Mouse (Mus musculus) adipocyte (in vitro differentiated cells): ENCODE data around the gene Atf7.

ENCODE experiments used
- DNase-seq: peaks from one replicate; pipeline ENCODE4 v3.0.0-alpha.2; 2016; ENCODE audit warnings: low spot score

Gene Atf7

DNA sequence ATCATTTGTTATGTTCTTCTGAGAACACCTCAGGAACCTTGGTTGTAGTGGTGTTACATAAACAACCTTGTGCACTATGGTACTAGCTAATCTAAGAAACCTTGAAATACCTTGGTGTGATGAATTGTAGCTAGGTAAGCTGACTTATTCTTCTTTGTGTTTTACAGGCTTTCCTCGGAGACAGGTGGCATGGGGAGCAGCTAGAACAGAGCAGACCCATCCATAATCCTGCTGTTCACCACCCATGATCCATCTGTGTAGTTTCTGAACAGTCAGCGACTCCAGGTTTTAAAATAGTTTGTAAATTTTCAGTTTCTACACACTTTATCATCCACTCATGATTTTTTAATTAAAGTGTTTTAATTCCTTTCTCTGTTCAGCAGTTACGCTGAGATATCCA, 126.9 kb downstream of the Atf7 start:
- no peak for DNase-seq

DNA sequence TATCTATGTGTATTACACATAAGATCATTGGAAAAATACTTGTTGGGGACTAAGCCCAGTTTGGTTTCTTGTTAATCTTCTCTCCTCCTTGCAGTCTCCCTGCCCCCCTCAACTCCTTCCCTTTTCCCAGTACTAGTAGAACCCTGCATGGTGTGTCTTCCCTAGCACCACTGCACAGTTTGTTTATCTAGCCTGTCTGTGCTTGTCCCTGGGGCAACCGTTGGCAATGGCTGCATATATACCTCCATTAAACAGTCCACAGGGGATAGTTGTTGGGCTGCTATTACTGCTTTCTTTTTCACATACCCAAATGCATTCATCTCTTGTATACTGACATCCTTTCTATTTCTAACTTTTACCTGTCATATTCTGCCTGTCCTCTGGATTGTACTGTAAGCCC, 137.6 kb downstream of the Atf7 start:
- no peak for DNase-seq

- DNase-seq = no peak
Measured at GRCm38 (mm10) chr15:102485853-102486252, 139.4 kb downstream of the Atf7 start.

DNA sequence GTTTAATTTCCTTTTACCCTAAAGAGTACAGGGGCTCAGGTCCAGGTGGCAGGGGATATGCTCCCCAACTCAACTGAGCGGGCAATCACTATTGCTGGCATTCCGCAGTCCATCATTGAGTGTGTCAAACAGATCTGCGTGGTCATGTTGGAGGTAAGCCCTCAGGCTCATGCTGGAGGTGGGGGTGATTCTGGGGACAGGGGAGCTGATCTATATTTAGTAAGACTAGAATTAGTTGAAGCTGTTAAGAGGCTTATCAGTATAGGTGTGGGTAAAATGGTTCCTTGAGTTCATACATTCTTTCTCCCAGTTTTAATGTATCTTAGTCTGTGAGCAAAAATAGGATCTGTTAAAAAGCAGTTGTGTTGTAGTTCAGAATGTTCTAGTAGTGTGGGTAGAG, 142.1 kb downstream of the Atf7 start:
- DNase-seq = no peak
